Mouse (Mus musculus) MEL (cell line): ENCODE results near the gene Anxa9. TPM values are rescaled to one million over a fixed set of nuclear protein-coding genes. Genes with fewer than 3 reads are reported as not detected.

Experiments
- DNase-seq: peaks from one replicate; pipeline ENCODE4 v3.0.0; 2011; ENCODE audit warnings: low read depth, low spot score
- H3K27ac ChIP-seq: 2 replicates; pipeline ENCODE4 v1.5.1; 2012; ENCODE audit warnings: low read depth, mild to moderate bottlenecking, control low read depth, low read length, moderate library complexity; ENCODE audit not compliant: control insufficient read depth
- H3K27me3 ChIP-seq, 2 experiments: fragments of 150-350 bp in 1 of 2; sonication (generic) in 1 of 2; 2 replicates each; pipeline ENCODE4 v1.6.1; 2012; ENCODE audit warnings: low read length in 2 of 2, mild to moderate bottlenecking in 2 of 2, improper control_type of control experiment in 1 of 2, moderate library complexity in 1 of 2; ENCODE audit not compliant: insufficient read depth in 2 of 2, control insufficient read depth in 1 of 2
- H3K36me3 ChIP-seq, 2 experiments: 2 replicates each; pipeline ENCODE4 v1.6.1; 2012 to 2014; ENCODE audit warnings: low read length in 2 of 2, improper control_type of control experiment in 1 of 2, inconsistent platforms in 1 of 2, mild to moderate bottlenecking in 1 of 2; ENCODE audit not compliant: insufficient read depth in 2 of 2, control insufficient read depth in 1 of 2
- H3K4me1 ChIP-seq, 2 experiments: fragments of 150-350 bp in 1 of 2; sonication (generic) in 1 of 2; 2 replicates each; pipeline ENCODE4 v1.6.1; 2012; ENCODE audit warnings: low read length in 2 of 2, improper control_type of control experiment in 1 of 2, mild to moderate bottlenecking in 1 of 2; ENCODE audit not compliant: insufficient read depth in 2 of 2, control insufficient read depth in 1 of 2
- H3K4me3 ChIP-seq, 2 experiments: fragments of 150-350 bp in 1 of 2; sonication (generic) in 1 of 2; 2 replicates each; pipeline ENCODE4 v1.5.1; 2012; ENCODE audit warnings: low read depth in 2 of 2, low read length in 2 of 2, mild to moderate bottlenecking in 2 of 2, moderate library complexity in 2 of 2, control low read depth in 1 of 2, improper control_type of control experiment in 1 of 2; ENCODE audit not compliant: control insufficient read depth in 1 of 2, insufficient read depth in 1 of 2
- H3K79me2 ChIP-seq: 2 replicates; pipeline ENCODE4 v1.6.1; 2012; ENCODE audit warnings: mild to moderate bottlenecking, low read length, moderate library complexity; ENCODE audit not compliant: control insufficient read depth, poor library complexity, insufficient read depth
- H3K9ac ChIP-seq: 2 replicates; pipeline ENCODE4 v1.6.1; 2012; ENCODE audit warnings: low read depth, mild to moderate bottlenecking, control low read depth, low read length, moderate library complexity; ENCODE audit not compliant: control insufficient read depth, poor library complexity, severe bottlenecking
- H3K9me3 ChIP-seq: fragments of 150-350 bp; sonication (generic); replicated peaks from 2 replicates; pipeline ENCODE4 v1.6.1; 2012; ENCODE audit warnings: mild to moderate bottlenecking, low read length, improper control_type of control experiment, moderate library complexity; ENCODE audit not compliant: insufficient read depth
- CTCF ChIP-seq, 3 experiments: IDR thresholded peaks in 2 of 3; conservative IDR thresholded peaks in 1 of 3; 2 replicates each; pipeline ENCODE4 v1.5.1; 2011 to 2012; ENCODE audit warnings: low read length in 3 of 3, low read depth in 2 of 3, mild to moderate bottlenecking in 2 of 3, improper control_type of control experiment in 1 of 3, inconsistent platforms in 1 of 3, mixed read lengths in 1 of 3, moderate library complexity in 1 of 3; ENCODE audit not compliant: control insufficient read depth in 1 of 3, insufficient read depth in 1 of 3, poor library complexity in 1 of 3, severe bottlenecking in 1 of 3
- E2F4 ChIP-seq: IDR thresholded peaks from 2 replicates; pipeline ENCODE4 v1.6.1; 2011; ENCODE audit warnings: low read depth, low read length, improper control_type of control experiment, borderline replicate concordance
- GABPA ChIP-seq: IDR thresholded peaks from 2 replicates; pipeline ENCODE4 v1.6.1; 2012; ENCODE audit warnings: low read depth, mild to moderate bottlenecking, inconsistent platforms, low read length, improper control_type of control experiment, moderate library complexity
- HCFC1 ChIP-seq: IDR thresholded peaks from 2 replicates; pipeline ENCODE4 v1.6.1; 2012; ENCODE audit warnings: low read depth, mild to moderate bottlenecking, inconsistent platforms, low read length, improper control_type of control experiment, moderate library complexity
- KAT2A ChIP-seq: conservative IDR thresholded peaks from 2 replicates; pipeline ENCODE4 v1.6.1; 2012; ENCODE audit warnings: low read depth, low read length, improper control_type of control experiment, inconsistent platforms
- MAZ ChIP-seq: IDR thresholded peaks from 2 replicates; pipeline ENCODE4 v1.6.1; 2012; ENCODE audit warnings: low read depth, mild to moderate bottlenecking, inconsistent platforms, low read length, improper control_type of control experiment
- MXI1 ChIP-seq: IDR thresholded peaks from 2 replicates; pipeline ENCODE4 v1.6.1; 2011; ENCODE audit warnings: mild to moderate bottlenecking, low read depth, low read length, improper control_type of control experiment
- NRF1 ChIP-seq: IDR thresholded peaks from 2 replicates; pipeline ENCODE4 v1.6.1; 2014; ENCODE audit warnings: low read depth, mild to moderate bottlenecking, inconsistent platforms, low read length, improper control_type of control experiment, moderate library complexity; ENCODE audit not compliant: poor library complexity, insufficient read depth, severe bottlenecking
- RAD21 ChIP-seq: IDR thresholded peaks from 2 replicates; pipeline ENCODE4 v1.6.1; 2011; ENCODE audit warnings: mild to moderate bottlenecking, low read depth, low read length, improper control_type of control experiment
- TBP ChIP-seq: IDR thresholded peaks from 2 replicates; pipeline ENCODE4 v1.8.0; 2011; ENCODE audit warnings: low read depth, low read length, improper control_type of control experiment
- TCF12 ChIP-seq: IDR thresholded peaks from 2 replicates; pipeline ENCODE4 v1.6.1; 2014; ENCODE audit warnings: low read depth, mild to moderate bottlenecking, inconsistent platforms, low read length, improper control_type of control experiment, moderate library complexity
- UBTF ChIP-seq: IDR thresholded peaks from 2 replicates; pipeline ENCODE4 v1.6.1; 2012; ENCODE audit warnings: low read depth, mild to moderate bottlenecking, inconsistent platforms, low read length, improper control_type of control experiment, moderate library complexity, borderline replicate concordance; ENCODE audit not compliant: insufficient read depth
- ZMIZ1 ChIP-seq: IDR thresholded peaks from 2 replicates; pipeline ENCODE4 v1.6.1; 2012; ENCODE audit warnings: low read depth, mild to moderate bottlenecking, inconsistent platforms, low read length, improper control_type of control experiment, moderate library complexity
- polyA plus RNA-seq, 2 experiments: library from polyadenylated mRNA; stranded (reverse) in 1 of 2; unstranded in 1 of 2; fragments of >175 nt in 1 of 2; fragments of >200 nt in 1 of 2; gene quantifications; 2 replicates each; pipeline versions ENCODE4 v1.2.1 to v1.2.4; 2012; ENCODE audit warnings: low replicate concordance in 2 of 2, low read depth in 1 of 2; ENCODE audit not compliant: insufficient read length in 2 of 2, insufficient read depth in 1 of 2, missing spikeins in 1 of 2
- total RNA-seq: library from RNA; depleted of rRNA; stranded (reverse); fragments of 300-350 nt; gene quantifications from 2 replicates; pipeline ENCODE4 v1.2.3, GENCODE M21; 2012

Anxa9 gene
- total and polyA plus RNA-seq, 3 experiments: 7.7 to 33.9 TPM; not detected in 1

GRCm38 (mm10) chr3:95291041-95291440 is 15.9 kb downstream of the Anxa9 start:
- H3K4me1 ChIP-seq: peaks cover 10 to 17% of the 10 kb centered on the region in 2 experiments
- no peaks in the 10 kb centered on the region for H3K27me3 ChIP-seq
- H3K79me2 ChIP-seq: peaks cover 20% of the 10 kb centered on the region
- DNase-seq: no peak
- H3K9ac ChIP-seq: no peak overlapping the region
- H3K4me3 ChIP-seq: no peak overlapping the region
- TF ChIP-seq E2F4 (no peak), NRF1 (no peak), MXI1 (no peak), UBTF (no peak), RAD21 (no peak), ZMIZ1 (no peak), MAZ (no peak), GABPA (no peak), HCFC1 (no peak)
- H3K9me3 ChIP-seq: no peaks in the 10 kb centered on the region
- peaks cover 17 to 25% of the 10 kb centered on the region in 2 experiments for H3K36me3 ChIP-seq
- H3K27ac ChIP-seq: no peak overlapping the region

- DNase-seq: no peak
- peaks cover 12 to 24% of the 10 kb centered on the region in 2 experiments for H3K4me1 ChIP-seq
- H3K9ac ChIP-seq: no peak overlapping the region
- TF ChIP-seq CTCF (IDR thresholded peaks at IDR 0.05 in 2 of 3, conservative IDR thresholded peaks at IDR 0.05 in 1 of 3; ENCODE audit: control insufficient read depth in 1 of 3, insufficient read depth in 1 of 3, low read depth in 2 of 3, low read length in 3 of 3, poor library complexity in 1 of 3, severe bottlenecking in 1 of 3) (0 out of 6 replicates have a peak, but pooled peaks of 1 of the 3 experiments have one; percentile 9), TCF12 (no peak)
- H3K9me3 ChIP-seq: no peaks in the 10 kb centered on the region
- no peak overlapping the region for H3K27ac ChIP-seq
- H3K4me3 ChIP-seq: no peak overlapping the region
- peaks cover 23 to 25% of the 10 kb centered on the region in 2 experiments for H3K36me3 ChIP-seq
- peaks cover 20% of the 10 kb centered on the region for H3K79me2 ChIP-seq
- H3K27me3 ChIP-seq: no peaks in the 10 kb centered on the region
These were observed 16.8 kb downstream of the Anxa9 start for GRCm38 (mm10) chr3:95290156-95290555.

- Histone ChIP-seq H3K9ac (no peak overlapping the region), H3K27me3 (no peaks in the 10 kb centered on the region), H3K9me3 (no peaks in the 10 kb centered on the region), H3K4me3 (no peak overlapping the region), H3K79me2 (peaks cover 21% of the 10 kb centered on the region), H3K4me1 (peaks cover 12 to 29% of the 10 kb centered on the region in 2 experiments), H3K36me3 (peaks cover 25 to 27% of the 10 kb centered on the region in 2 experiments), H3K27ac (no peak overlapping the region)
- DNase-seq: no peak
- TF ChIP-seq KAT2A: no peak
- 0 out of 2 replicates have a peak, but pooled peaks have one; percentile 59 for TF ChIP-seq TBP
These were observed 17.6 kb downstream of the Anxa9 start for GRCm38 (mm10) chr3:95289419-95289818.
